Mouse (Mus musculus): Measurements from ENCODE around the gene Hist1h3i. TPM values are rescaled to one million over a fixed set of nuclear protein-coding genes. Genes with fewer than 3 reads are reported as not detected.
"Not testable (repeated sequence)": the region's sequence is repeated elsewhere in the genome, so short reads cannot be mapped to it uniquely, and the experiment has no call there.

Hist1h3i gene
- polyA plus RNA-seq, 1 experiment from 2014 or later = 84.8 TPM

DNA sequence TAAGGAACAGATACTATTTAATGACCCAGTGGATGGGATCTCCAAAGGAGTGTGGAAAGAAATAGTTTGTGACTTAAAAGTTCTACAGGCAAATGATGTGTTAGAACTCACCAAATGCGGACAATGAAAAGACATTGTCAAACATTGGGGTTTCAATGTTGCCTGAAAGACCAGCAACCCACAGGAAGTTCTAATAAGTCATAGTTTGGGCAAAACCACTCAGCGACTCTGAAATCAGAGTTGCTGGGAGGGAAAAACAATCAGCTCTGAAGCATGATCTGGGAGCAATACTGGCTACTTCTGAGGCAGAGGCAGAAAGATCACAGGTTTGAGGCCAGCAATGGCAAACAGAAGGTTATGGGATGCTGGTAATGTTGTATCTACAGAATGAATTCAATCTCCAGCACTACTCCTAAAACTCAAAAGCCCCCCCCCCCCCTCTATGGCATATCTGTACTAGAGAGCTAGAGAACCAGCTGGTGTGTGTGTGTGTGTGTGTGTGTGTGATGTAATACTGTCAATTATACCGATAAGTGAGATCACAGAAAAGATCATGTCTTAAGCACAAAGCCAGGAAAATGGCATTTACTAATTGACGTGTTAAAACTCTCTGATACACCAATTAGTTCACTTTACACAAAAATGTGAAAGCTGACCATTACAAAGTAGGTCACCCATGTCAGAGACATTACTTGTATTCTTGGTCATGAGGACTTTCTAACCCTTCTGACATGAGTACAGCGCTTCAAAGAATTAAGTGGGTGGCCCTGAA lies 33.6 kb downstream of the Hist1h3i start:
- WGBS = 10% methylated on average over 5 of the region's 5 CpGs
- Histone ChIP-seq H3K27me3 (ENCODE audit: control insufficient read depth, insufficient read depth, low read length) (no peaks in the 10 kb centered on the region), H3K9me3 (ENCODE audit: control insufficient read depth, low read length) (no peaks in the 10 kb centered on the region), H3K27ac (replicated peaks in 1 of 2; ENCODE audit: control insufficient read depth in 1 of 2, insufficient read depth in 1 of 2, low read depth in 2 of 2, low read length in 2 of 2) (peak overlapping the region; percentile 77 to 85; a peak in 3 of 4 replicates), H3K4me1 (ENCODE audit: control insufficient read depth in 2 of 2, insufficient read depth in 2 of 2, low read length in 2 of 2) (peaks cover 2 to 25% of the 10 kb centered on the region in 2 experiments; a peak in 3 of 4 replicates), H3K36me3 (ENCODE audit: control insufficient read depth, insufficient read depth, low read length) (no peaks in the 10 kb centered on the region), H3K4me3 (ENCODE audit: control insufficient read depth in 1 of 2, insufficient read depth in 1 of 2, low read depth in 1 of 2, low read length in 2 of 2) (peak overlapping the region; percentile 47 to 65), H3K9ac (ENCODE audit: low read length) (peak overlapping the region; percentile 75), H3K4me2 (ENCODE audit: low read length) (peak overlapping the region; percentile 67)
- no peak for ATAC-seq (ENCODE audit: insufficient number of reproducible peaks, insufficient read depth, low FRiP score, low read depth)

DNA sequence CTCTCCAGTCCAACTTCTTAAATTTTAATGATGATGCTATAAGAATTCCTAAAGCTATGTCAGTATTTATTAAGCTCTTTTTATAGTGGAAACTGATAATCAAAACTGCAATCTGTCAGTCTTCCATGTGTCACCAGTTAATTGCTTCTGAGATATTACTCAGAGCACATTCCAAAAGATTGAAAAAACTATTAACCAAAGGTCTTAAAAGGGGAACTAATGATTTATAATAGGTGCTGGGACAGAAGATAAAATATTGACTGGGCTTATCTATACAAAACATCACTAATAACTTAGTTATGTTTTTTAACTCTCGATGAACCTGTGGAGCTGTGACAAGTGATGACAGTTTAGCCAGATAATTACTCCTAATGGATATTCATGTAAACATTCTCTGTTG lies 38.2 kb downstream of the Hist1h3i start:
- Histone ChIP-seq H3K9me3 (ENCODE audit: control insufficient read depth, low read length) (no peaks in the 10 kb centered on the region), H3K27me3 (ENCODE audit: control insufficient read depth, insufficient read depth, low read length) (no peaks in the 10 kb centered on the region)

DNA sequence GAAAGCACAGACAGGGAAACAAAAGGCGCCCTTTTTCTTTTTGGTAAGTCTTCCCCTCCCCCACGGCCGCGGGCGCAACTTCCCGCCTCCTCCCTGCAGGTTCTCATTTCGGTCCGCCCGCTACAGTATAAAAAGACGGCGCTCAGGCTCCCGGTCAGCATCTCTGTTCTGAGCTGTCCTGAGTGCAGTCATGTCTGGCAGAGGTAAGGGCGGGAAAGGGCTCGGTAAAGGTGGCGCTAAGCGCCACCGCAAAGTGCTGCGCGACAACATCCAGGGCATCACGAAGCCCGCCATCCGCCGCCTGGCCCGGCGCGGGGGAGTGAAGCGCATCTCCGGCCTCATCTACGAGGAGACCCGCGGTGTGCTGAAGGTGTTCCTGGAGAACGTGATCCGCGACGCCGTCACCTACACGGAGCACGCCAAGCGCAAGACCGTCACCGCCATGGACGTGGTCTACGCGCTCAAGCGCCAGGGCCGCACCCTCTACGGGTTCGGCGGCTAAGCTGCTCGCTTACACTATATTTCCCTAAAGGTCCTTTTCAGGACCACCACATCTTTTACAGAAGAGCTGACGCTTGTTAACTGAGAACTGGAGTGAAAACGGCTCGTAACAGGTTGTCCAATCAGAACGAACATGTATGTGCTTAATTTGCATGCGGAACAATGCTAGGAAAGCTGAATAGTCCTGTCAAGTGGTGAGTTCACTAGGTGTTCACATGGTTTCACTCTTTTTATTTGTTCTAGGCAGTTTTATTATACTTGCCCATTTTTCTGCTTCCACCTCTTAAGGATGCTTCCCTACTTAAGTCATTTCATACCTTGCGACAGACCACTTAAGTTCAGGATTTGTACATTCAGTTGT lies 48.0 kb downstream of the Hist1h3i start, which contains the start of gene Hist1h4j:
Gene Hist1h4j, plus strand, starts transcription at position 159 of the 862 bp plus-strand sequence.
- Histone ChIP-seq H3K27ac (replicated peaks in 1 of 2; ENCODE audit: control insufficient read depth in 1 of 2, insufficient read depth in 1 of 2, low read depth in 2 of 2, low read length in 2 of 2) (peak within 1 kb of the TSS; percentile 80 to 92), H3K9ac (ENCODE audit: low read length) (peak within 1 kb of the TSS; percentile 79), H3K4me3 (ENCODE audit: control insufficient read depth in 1 of 2, insufficient read depth in 1 of 2, low read depth in 1 of 2, low read length in 2 of 2) (peak within 1 kb of the TSS; percentile 47 to 51), H3K4me2 (ENCODE audit: low read length) (peak within 1 kb of the TSS; percentile 73)
- H3K4me1 ChIP-seq (ENCODE audit: control insufficient read depth in 2 of 2, insufficient read depth in 2 of 2, low read length in 2 of 2); H3K36me3 ChIP-seq (ENCODE audit: control insufficient read depth, insufficient read depth, low read length); H3K9me3 ChIP-seq (ENCODE audit: control insufficient read depth, low read length); H3K27me3 ChIP-seq (ENCODE audit: control insufficient read depth, insufficient read depth, low read length): not testable (repeated sequence)
- under 1% methylated on average over 38 of the region's 56 CpGs for WGBS
- peak; percentile 84 for ATAC-seq (ENCODE audit: insufficient number of reproducible peaks, insufficient read depth, low FRiP score, low read depth)

More for the DNA sequence above, 38.2 kb downstream of the Hist1h3i start:
- Histone ChIP-seq H3K36me3 (ENCODE audit: control insufficient read depth, insufficient read depth, low read length) (no peaks in the 10 kb centered on the region), H3K27ac (replicated peaks in 1 of 2; ENCODE audit: control insufficient read depth in 1 of 2, insufficient read depth in 1 of 2, low read depth in 2 of 2, low read length in 2 of 2) (no peak overlapping the region), H3K4me1 (ENCODE audit: control insufficient read depth in 2 of 2, insufficient read depth in 2 of 2, low read length in 2 of 2) (peaks cover 2 to 5% of the 10 kb centered on the region in 2 experiments; a peak in 1 of 4 replicates), H3K9ac (ENCODE audit: low read length) (no peak overlapping the region), H3K4me3 (ENCODE audit: control insufficient read depth in 1 of 2, insufficient read depth in 1 of 2, low read depth in 1 of 2, low read length in 2 of 2) (no peak overlapping the region), H3K4me2 (ENCODE audit: low read length) (no peak overlapping the region)
- ATAC-seq (ENCODE audit: insufficient number of reproducible peaks, insufficient read depth, low FRiP score, low read depth) = no peak
- 78% methylated on average over 1 of the region's 1 CpGs for WGBS

DNA sequence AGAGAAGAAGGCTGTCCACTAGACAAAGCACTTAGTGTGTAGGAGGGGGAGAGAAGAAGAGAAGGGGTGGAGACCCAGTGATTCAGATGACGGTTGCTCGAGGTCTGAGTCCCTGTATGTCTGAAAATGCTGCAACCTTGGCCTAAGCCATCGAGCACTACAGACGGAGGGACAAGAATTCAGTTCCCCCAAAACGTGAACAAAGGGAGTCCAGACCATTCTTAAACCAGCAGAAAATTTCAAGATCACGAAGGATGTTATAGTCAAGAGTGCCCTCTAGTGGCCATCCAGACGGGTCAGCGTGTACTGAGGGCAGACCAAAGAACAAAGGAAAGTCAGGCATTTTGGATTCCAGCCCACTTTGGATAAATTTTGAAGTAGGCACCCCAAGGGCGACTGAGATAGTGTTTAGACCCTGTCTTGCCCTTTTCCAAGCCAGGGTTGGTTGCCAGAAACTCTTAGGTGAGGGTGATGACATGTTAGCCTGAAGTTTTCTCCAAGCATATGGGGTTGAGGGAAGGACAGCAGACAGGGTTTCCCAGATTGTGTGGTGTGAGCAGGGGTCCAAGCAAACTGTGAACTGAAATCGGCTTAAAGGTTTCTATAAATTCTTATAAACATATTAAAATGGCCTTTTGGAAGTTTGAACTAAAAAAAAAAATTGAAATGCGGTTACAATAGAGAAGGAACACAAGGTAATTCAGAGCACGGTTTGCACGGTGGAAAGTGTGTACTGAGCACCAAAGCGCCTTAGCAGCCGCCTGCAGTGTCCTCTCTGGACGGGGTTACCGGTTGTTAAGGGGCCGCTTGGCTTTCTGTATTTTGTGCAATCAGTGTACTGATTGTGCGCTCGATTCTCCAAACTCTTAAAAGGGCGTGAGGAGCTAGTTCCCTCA lies 48.9 kb downstream of the Hist1h3i start:
- under 1% methylated on average over 21 of the region's 21 CpGs for WGBS
- peak; percentile 64 for ATAC-seq (ENCODE audit: insufficient number of reproducible peaks, insufficient read depth, low FRiP score, low read depth)

DNA sequence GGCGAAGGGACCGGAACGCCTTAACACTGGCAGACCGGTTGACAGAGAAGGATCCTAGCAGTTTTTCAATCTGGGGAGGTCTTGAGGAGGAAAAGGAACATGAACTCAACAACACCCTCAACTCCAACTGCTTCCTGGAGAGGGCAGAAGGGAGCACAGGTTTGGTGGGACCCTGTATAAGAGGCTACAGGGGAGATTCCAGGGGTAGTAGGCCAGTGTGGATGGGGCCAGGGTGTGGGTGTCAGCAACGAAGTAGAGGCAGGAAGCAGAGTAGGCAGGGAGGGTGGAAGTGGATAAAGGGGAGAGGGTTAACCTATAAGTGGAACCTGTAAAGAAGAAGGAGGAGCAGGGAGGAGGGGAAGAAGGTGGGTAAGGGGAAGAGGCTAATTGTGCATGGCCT lies 49.7 kb downstream of the Hist1h3i start:
- H3K9me3 ChIP-seq (ENCODE audit: control insufficient read depth, low read length) = no peaks in the 10 kb centered on the region
- H3K36me3 ChIP-seq (ENCODE audit: control insufficient read depth, insufficient read depth, low read length) = no peaks in the 10 kb centered on the region
- no peak for ATAC-seq (ENCODE audit: insufficient number of reproducible peaks, insufficient read depth, low FRiP score, low read depth)
- peak overlapping the region in 1 of 2 experiments; percentile 92; a peak in 2 of 4 replicates for H3K27ac ChIP-seq (replicated peaks in 1 of 2; ENCODE audit: control insufficient read depth in 1 of 2, insufficient read depth in 1 of 2, low read depth in 2 of 2, low read length in 2 of 2)
- H3K27me3 ChIP-seq (ENCODE audit: control insufficient read depth, insufficient read depth, low read length) = no peaks in the 10 kb centered on the region
- no peak overlapping the region; the same call in 1 of the 2 replicates for H3K9ac ChIP-seq (ENCODE audit: low read length)
- 76% methylated on average over 5 of the region's 5 CpGs for WGBS
- no peak overlapping the region for H3K4me3 ChIP-seq (ENCODE audit: control insufficient read depth in 1 of 2, insufficient read depth in 1 of 2, low read depth in 1 of 2, low read length in 2 of 2)
- H3K4me1 ChIP-seq (ENCODE audit: control insufficient read depth in 2 of 2, insufficient read depth in 2 of 2, low read length in 2 of 2) = peaks cover 0 to 6% of the 10 kb centered on the region in 2 experiments; a peak in 1 of 4 replicates
- no peak overlapping the region for H3K4me2 ChIP-seq (ENCODE audit: low read length)

More for the DNA sequence above, 48.9 kb downstream of the Hist1h3i start:
- Histone ChIP-seq H3K27ac (replicated peaks in 1 of 2; ENCODE audit: control insufficient read depth in 1 of 2, insufficient read depth in 1 of 2, low read depth in 2 of 2, low read length in 2 of 2) (peak overlapping the region; percentile 80 to 92), H3K4me3 (ENCODE audit: control insufficient read depth in 1 of 2, insufficient read depth in 1 of 2, low read depth in 1 of 2, low read length in 2 of 2) (peak overlapping the region; percentile 47 to 51), H3K36me3 (ENCODE audit: control insufficient read depth, insufficient read depth, low read length) (no peaks in the 10 kb centered on the region), H3K27me3 (ENCODE audit: control insufficient read depth, insufficient read depth, low read length) (no peaks in the 10 kb centered on the region), H3K9me3 (ENCODE audit: control insufficient read depth, low read length) (no peaks in the 10 kb centered on the region), H3K4me2 (ENCODE audit: low read length) (peak overlapping the region; percentile 73), H3K4me1 (ENCODE audit: control insufficient read depth in 2 of 2, insufficient read depth in 2 of 2, low read length in 2 of 2) (peaks cover 0 to 6% of the 10 kb centered on the region in 2 experiments; a peak in 1 of 4 replicates), H3K9ac (ENCODE audit: low read length) (peak overlapping the region; percentile 79)

Measured in heart, embryonic 14.5 days (tissue).